Mouse (Mus musculus) limb, embryonic 11.5 days (tissue): ENCODE results near the gene 4921517D22Rik. TPM values are rescaled to one million over a fixed set of nuclear protein-coding genes. Genes with fewer than 3 reads are reported as not detected.
A peak's percentile ranks its signal among the peaks of the same experiment; 100 is the strongest.

Experiments used
- ATAC-seq: fragments of 200-750 bp; cut with Nextera tagmentation; 2 replicates; pipeline ENCODE4 v1.8.0; 2017; ENCODE audit warnings: low read depth; ENCODE audit not compliant: insufficient number of reproducible peaks, low FRiP score, low TSS enrichment
- DNase-seq: peaks from one replicate; pipeline ENCODE4 v3.0.0-alpha.2; 2015; ENCODE audit warnings: low spot score
- H3K27ac ChIP-seq: fragments of 300-500 bp; sonication (generic); replicated peaks from 2 replicates; pipeline ENCODE4 v1.5.1; 2014; ENCODE audit warnings: low read depth, mild to moderate bottlenecking, low read length
- H3K27me3 ChIP-seq: fragments of 300-500 bp; sonication (generic); 2 replicates; pipeline ENCODE4 v1.6.1; 2014; ENCODE audit warnings: mild to moderate bottlenecking, low read length, mixed read lengths; ENCODE audit not compliant: control insufficient read depth, insufficient read depth
- H3K36me3 ChIP-seq: fragments of 300-500 bp; sonication (generic); 2 replicates; pipeline ENCODE4 v1.6.1; 2014; ENCODE audit warnings: mild to moderate bottlenecking, low read length, moderate library complexity, mixed read lengths; ENCODE audit not compliant: control insufficient read depth, insufficient read depth
- H3K4me1 ChIP-seq: fragments of 300-500 bp; sonication (generic); 2 replicates; pipeline ENCODE4 v1.6.1; 2014; ENCODE audit warnings: low read length, mixed read lengths; ENCODE audit not compliant: control insufficient read depth, insufficient read depth
- H3K4me2 ChIP-seq: fragments of 300-500 bp; sonication (generic); 2 replicates; pipeline ENCODE4 v1.6.1; 2014; ENCODE audit warnings: low read depth, mild to moderate bottlenecking, moderate library complexity; ENCODE audit not compliant: severe bottlenecking
- H3K4me3 ChIP-seq: fragments of 300-500 bp; sonication (generic); 2 replicates; pipeline ENCODE4 v1.5.1; 2014; ENCODE audit warnings: low read depth, low read length
- H3K9ac ChIP-seq: fragments of 300-500 bp; sonication (generic); 2 replicates; pipeline ENCODE4 v1.6.1; 2014; ENCODE audit warnings: mild to moderate bottlenecking, low read length
- H3K9me3 ChIP-seq: fragments of 300-500 bp; sonication (generic); 2 replicates; pipeline ENCODE4 v1.6.1; 2016; ENCODE audit warnings: low read length; ENCODE audit not compliant: control insufficient read depth
- WGBS: fragments of 180-500 bp; shearing (Covaris S2); extraction: QIAGEN DNeasy Blood & Tissue Kit; methylation state at CpG from one replicate; pipeline ENCODE4 v1.1.7; 2014; 5-methylcytosine and 5-hydroxymethylcytosine counted together
- polyA plus RNA-seq: library from polyadenylated mRNA; unstranded; fragments of >200 nt; fragmentation: Nextera tagmentation; extraction: Ambion mirVana; gene quantifications from 2 replicates; pipeline ENCODE4 v1.2.1, GENCODE M21; 2014

Gene 4921517D22Rik
- polyA plus RNA-seq, 1 experiment from 2014 or later = not detected

DNA sequence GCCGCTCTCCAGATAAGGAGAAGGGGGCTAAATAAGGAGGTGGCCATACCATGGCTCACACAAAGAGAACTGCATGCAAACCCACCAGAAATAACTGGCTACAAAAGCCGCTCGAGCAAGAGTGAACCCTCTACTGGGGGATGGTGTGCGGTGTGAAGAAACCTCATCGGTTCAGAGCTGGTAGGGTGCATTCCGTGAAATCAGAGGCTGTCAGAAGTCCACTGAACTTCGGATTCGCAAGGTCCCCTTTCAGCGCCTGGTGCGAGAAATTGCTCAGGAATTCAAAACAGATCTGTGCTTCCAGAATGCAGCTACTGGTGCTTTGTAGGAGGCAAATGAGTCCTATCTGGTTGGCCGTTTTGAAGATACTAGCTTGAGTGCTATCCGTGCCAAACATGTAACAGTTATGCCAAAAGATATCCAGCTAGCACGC lies 5.6 kb downstream of the 4921517D22Rik start:
- no peaks in the 10 kb centered on the region for H3K36me3 ChIP-seq
- no peak for ATAC-seq
- H3K4me2 ChIP-seq = no peak overlapping the region
- H3K27me3 ChIP-seq = no peaks in the 10 kb centered on the region
- no peak overlapping the region for H3K9ac ChIP-seq
- no peaks in the 10 kb centered on the region for H3K4me1 ChIP-seq
- no peak overlapping the region for H3K4me3 ChIP-seq
- no peak for DNase-seq
- H3K9me3 ChIP-seq = no peaks in the 10 kb centered on the region
- no peak overlapping the region for H3K27ac ChIP-seq
- WGBS = 76% methylated on average over 13 of the region's 13 CpGs

DNA sequence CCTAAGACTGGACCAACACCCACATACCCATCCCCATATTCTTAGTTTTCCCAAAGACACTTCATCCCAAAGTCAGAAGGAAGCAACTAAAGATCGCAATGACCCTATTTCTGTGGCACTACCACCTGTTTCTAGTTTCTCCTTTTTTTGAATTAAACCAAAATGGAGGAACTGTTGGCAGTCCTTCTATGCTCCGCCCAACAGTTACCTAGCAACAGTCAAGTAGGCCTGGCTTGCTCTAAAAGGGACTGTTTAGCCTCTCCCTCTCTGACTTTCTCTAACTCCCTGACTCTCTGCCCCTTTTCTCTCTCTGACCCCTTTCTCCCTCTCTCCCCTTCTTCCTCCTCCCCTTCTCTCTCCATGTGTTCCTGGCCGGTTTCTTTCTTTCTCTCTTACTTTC lies 8.7 kb downstream of the 4921517D22Rik start:
- Histone ChIP-seq H3K27me3 (no peaks in the 10 kb centered on the region), H3K27ac (no peak overlapping the region), H3K4me3 (no peak overlapping the region), H3K4me2 (no peak overlapping the region), H3K4me1 (no peaks in the 10 kb centered on the region), H3K9ac (no peak overlapping the region), H3K9me3 (no peaks in the 10 kb centered on the region), H3K36me3 (no peaks in the 10 kb centered on the region)
- ATAC-seq = no peak
- 85% methylated on average over 3 of the region's 3 CpGs for WGBS
- no peak for DNase-seq

DNA sequence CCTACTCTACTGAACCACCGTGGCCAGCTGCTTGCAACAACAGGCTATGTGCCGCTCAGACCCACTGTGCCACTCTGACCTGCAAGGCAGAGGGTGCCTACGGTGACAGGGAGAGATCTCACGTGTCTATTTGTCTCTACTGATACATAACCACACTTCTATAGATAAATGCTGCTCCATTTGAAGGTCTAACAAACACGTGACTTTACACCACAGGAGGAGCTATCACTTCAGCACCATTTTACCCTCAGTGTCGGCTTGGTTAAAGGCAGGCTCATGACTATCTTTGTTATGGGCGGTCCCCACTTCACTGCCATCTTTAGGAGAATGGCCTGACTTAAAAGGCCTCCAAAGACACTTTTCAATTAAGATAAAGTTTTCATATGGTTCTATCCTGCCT lies 11.3 kb downstream of the 4921517D22Rik start:
- H3K4me1 ChIP-seq = no peaks in the 10 kb centered on the region
- DNase-seq = no peak
- H3K27ac ChIP-seq = no peak overlapping the region
- no peaks in the 10 kb centered on the region for H3K27me3 ChIP-seq
- 32% methylated on average over 7 of the region's 7 CpGs for WGBS
- H3K9me3 ChIP-seq = no peaks in the 10 kb centered on the region
- H3K4me3 ChIP-seq = no peak overlapping the region
- no peak for ATAC-seq
- H3K4me2 ChIP-seq = no peak overlapping the region
- no peaks in the 10 kb centered on the region for H3K36me3 ChIP-seq
- H3K9ac ChIP-seq = no peak overlapping the region

DNA sequence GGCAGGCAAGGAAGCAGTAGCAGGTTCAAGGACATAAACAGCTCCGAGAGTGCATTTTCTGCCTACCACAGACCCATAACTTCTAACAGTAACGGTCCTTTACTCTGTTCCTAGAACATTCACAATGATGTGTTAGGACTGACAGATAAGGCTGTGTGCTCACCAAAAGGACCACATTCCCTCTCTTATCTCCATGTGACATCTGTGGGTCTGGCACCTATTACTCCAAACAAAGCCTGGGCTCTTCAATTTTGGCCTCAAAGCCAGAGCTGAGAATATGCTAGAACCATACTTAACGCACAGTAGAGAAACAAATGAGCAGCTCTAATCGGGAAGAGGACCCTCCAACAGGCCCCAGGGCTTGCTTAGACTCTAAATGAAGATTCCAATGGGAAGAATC lies 14.0 kb downstream of the 4921517D22Rik start:
- Histone ChIP-seq H3K9ac (no peak overlapping the region), H3K4me3 (no peak overlapping the region), H3K4me1 (no peaks in the 10 kb centered on the region), H3K27ac (no peak overlapping the region), H3K27me3 (no peaks in the 10 kb centered on the region), H3K4me2 (no peak overlapping the region), H3K9me3 (no peaks in the 10 kb centered on the region), H3K36me3 (no peaks in the 10 kb centered on the region)
- 62% methylated on average over 4 of the region's 4 CpGs for WGBS
- DNase-seq (no peak), ATAC-seq (no peak)

DNA sequence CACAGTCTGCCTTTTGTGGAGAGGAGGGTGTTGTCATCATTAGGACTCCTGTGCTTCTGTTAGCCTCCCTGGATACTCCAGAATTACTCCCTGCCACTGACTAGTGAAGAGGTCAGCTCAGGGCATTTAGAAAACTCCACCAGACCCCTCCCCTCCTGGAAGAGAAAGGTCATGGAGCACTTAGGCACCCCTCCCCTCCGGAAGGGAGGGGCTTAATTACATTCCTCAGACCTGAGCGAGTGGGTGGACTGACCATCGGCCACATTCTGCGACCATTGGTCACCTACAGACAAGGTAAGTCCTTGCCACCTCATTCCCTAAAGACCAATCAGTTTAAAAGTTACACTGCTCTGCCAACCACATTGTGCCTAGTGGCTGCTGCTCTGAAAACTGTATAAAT lies 14.6 kb downstream of the 4921517D22Rik start:
- no peaks in the 10 kb centered on the region for H3K4me1 ChIP-seq
- WGBS = 47% methylated on average over 4 of the region's 4 CpGs
- H3K9ac ChIP-seq = no peak overlapping the region
- no peak overlapping the region for H3K4me3 ChIP-seq
- H3K36me3 ChIP-seq = no peaks in the 10 kb centered on the region
- H3K27me3 ChIP-seq = no peaks in the 10 kb centered on the region
- H3K27ac ChIP-seq = no peak overlapping the region
- no peak overlapping the region for H3K4me2 ChIP-seq
- no peaks in the 10 kb centered on the region for H3K9me3 ChIP-seq
- ATAC-seq (no peak), DNase-seq (no peak)

DNA sequence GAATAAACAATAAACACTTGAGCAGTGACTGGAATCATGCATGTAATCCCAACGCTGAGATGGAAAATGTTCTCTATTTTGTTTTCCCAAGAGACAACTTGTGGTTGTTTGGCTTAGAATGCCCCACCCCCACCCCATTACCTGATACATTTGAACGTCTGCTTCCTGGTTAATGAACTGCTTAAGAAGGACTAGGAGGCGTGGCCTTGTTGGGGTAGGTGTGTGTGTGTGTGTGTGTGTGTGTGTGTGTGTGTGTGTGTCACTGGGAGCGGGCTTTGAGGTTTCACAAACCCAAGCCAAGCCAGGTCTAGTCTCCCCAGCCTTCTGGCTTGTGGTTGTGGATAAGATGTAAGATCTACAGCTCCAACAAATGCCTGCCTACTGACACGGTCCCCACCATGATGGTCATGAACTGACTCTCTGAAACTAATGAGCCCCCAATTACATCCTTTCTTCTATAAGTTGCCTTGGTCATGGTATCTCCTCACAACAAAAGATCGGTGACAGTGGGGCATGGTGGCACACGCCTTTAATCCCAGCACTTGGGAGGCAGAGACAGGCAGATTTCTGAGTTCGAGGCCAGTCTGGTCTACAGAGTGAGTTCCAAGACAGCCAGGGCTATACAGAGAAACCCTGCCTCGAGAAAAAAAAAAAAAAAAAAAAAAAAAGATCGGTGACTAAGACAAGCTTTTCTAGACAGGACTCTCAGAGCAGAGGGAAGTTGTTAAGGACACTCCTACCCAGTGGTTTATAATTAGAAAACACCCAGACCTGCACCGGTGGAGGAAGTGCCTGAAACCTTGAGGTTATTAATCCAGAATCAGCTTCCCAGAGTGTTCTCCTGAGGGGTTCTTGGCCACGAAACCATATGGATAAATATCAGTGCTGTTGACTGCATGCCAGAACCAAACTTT lies 17.3 kb downstream of the 4921517D22Rik start:
- ATAC-seq (no peak), DNase-seq (no peak)
- Histone ChIP-seq H3K27me3 (no peaks in the 10 kb centered on the region), H3K27ac (no peak overlapping the region), H3K4me3 (no peak overlapping the region), H3K4me2 (no peak overlapping the region), H3K36me3 (peaks cover 2% of the 10 kb centered on the region; the same call in 1 of the 2 replicates), H3K4me1 (peaks cover 6% of the 10 kb centered on the region), H3K9ac (no peak overlapping the region), H3K9me3 (no peaks in the 10 kb centered on the region)
- 79% methylated on average over 12 of the region's 12 CpGs for WGBS

DNA sequence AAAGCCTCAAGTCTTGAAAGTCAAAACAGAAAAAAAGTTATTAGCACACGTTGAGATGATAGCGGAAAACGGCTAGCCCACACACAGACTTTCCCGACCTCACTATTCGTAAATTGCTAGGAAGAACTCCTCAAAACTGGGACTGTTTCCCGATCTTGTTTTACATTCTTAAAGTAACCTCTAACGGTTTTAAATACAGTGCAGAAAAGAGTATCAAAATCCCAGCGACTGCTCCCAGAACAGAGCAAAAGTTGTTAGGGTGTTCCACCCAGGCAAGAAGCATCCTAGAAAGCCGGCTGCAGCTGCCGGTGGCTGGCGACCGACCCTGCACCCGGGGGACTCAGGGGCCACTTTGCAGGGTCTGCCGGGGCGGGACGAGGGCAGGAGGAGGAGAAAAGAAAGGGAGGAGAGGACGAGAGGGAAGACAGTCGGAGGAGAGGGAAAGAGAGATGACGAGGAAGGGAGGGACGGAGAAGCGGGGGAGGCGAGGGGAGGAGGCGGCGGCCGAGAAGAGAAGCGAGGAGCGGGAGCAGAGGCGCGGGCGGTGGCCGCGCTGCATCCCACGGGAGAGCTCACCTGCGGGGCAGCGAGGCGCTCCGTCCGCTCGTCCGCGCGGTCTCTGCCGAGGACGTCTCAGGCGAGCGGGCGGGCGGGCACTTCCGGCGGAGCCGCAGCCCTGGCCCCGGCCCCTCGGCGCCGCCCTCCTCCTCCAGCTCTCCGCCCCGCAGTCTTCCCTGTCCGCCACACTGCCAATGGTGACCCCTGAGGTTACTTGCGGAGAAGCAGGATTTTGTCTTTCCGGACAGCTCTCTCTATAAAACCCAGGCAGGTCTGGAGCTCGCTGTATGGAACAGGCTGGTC lies 18.5 kb downstream of the 4921517D22Rik start, which contains the start of gene Golm1:
TSS of gene Golm1 (minus strand) at position 661 of the 861 bp plus-strand sequence.
- ATAC-seq = peak; percentile 85
- WGBS = under 1% methylated on average over 47 of the region's 61 CpGs
- H3K9me3 ChIP-seq = no peaks in the 10 kb centered on the region
- H3K4me3 ChIP-seq = peak within 1 kb of the TSS; percentile 75
- peaks cover 2% of the 10 kb centered on the region; the same call in 1 of the 2 replicates for H3K36me3 ChIP-seq
- H3K27me3 ChIP-seq = no peaks in the 10 kb centered on the region
- peak within 1 kb of the TSS; percentile 80 for H3K4me2 ChIP-seq
- H3K9ac ChIP-seq = peak within 1 kb of the TSS; percentile 82
- H3K4me1 ChIP-seq = peaks cover 6% of the 10 kb centered on the region
- peak; percentile 79 for DNase-seq
- H3K27ac ChIP-seq = peak within 1 kb of the TSS; percentile 65

DNA sequence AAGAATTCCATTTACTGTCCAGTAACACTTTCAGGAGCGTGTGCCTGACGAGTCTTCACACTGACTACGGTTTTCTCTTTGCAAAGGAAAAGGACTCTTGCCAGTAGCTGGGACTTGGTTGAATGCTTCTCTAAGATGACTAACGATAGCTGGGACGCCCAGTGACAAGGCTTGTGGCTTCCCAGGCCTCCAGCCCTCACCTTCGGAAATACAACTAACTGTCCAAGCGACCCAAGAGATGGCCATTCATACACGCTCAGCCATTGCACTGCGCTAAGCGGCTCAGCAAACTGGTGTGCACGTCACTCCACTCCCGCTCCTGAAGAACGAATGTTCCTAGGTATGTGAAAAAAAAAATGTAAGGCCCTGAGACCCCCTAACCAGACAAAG lies 19.2 kb downstream of the 4921517D22Rik start:
- no peaks in the 10 kb centered on the region for H3K27me3 ChIP-seq
- peak overlapping the region; percentile 65; the same call in 1 of the 2 replicates for H3K27ac ChIP-seq
- ATAC-seq (no peak), DNase-seq (peak; percentile 72)
- H3K9me3 ChIP-seq = no peaks in the 10 kb centered on the region
- H3K9ac ChIP-seq = peak overlapping the region; percentile 82
- peaks cover 6% of the 10 kb centered on the region for H3K4me1 ChIP-seq
- peak overlapping the region; percentile 80 for H3K4me2 ChIP-seq
- peak overlapping the region; percentile 75 for H3K4me3 ChIP-seq
- H3K36me3 ChIP-seq = peaks cover 2% of the 10 kb centered on the region; the same call in 1 of the 2 replicates
- 1% methylated on average over 13 of the region's 13 CpGs for WGBS
